Mouse (Mus musculus) C2C12 (cell line): ENCODE data around the gene Plagl1. TPM values are rescaled to one million over a fixed set of nuclear protein-coding genes. Genes with fewer than 3 reads are reported as not detected.

Experiments used
- H3K27me3 ChIP-seq: one replicate; pipeline ENCODE4 v1.6.1; 2011; ENCODE audit not compliant: control insufficient read depth, insufficient read depth, insufficient read length
- H3K36me3 ChIP-seq: one replicate; pipeline ENCODE4 v1.6.1; 2011; ENCODE audit not compliant: control insufficient read depth, insufficient read depth
- H3K4me3 ChIP-seq: one replicate; pipeline ENCODE4 v1.5.1; 2011; ENCODE audit warnings: mild to moderate bottlenecking, control low read depth; ENCODE audit not compliant: poor library complexity, insufficient read depth, severe bottlenecking
- H3K79me2 ChIP-seq: one replicate; pipeline ENCODE4 v1.6.1; 2011; ENCODE audit not compliant: control insufficient read depth, insufficient read depth
- H3K79me3 ChIP-seq: one replicate; pipeline ENCODE4 v1.6.1; 2011; ENCODE audit warnings: low read depth, control low read depth
- H3ac ChIP-seq: one replicate; pipeline ENCODE3; 2011; ENCODE audit warnings: low read depth; ENCODE audit not compliant: control insufficient read depth, insufficient read length
- CEBPB ChIP-seq: IDR thresholded peaks from one replicate; pipeline ENCODE4 v1.6.1; 2011; ENCODE audit warnings: low read depth, mild to moderate bottlenecking, control low read depth, moderate library complexity
- CTCF ChIP-seq: IDR thresholded peaks from one replicate; pipeline ENCODE4 v1.5.1; 2011; ENCODE audit not compliant: control insufficient read depth, insufficient read depth, insufficient read length
- FOSL1 ChIP-seq: IDR thresholded peaks from one replicate; pipeline ENCODE4 v1.8.0; 2011; ENCODE audit warnings: mild to moderate bottlenecking, low read length; ENCODE audit not compliant: poor library complexity, insufficient read depth, severe bottlenecking
- MAX ChIP-seq: IDR thresholded peaks from one replicate; pipeline ENCODE4 v1.6.1; 2011; ENCODE audit warnings: mild to moderate bottlenecking, control low read depth
- MYOD1 ChIP-seq: IDR thresholded peaks from one replicate; pipeline ENCODE4 v1.6.1; 2011; ENCODE audit warnings: low read depth; ENCODE audit not compliant: control insufficient read depth, insufficient read length
- MYOG ChIP-seq: IDR thresholded peaks from one replicate; pipeline ENCODE4 v1.6.1; 2011; ENCODE audit not compliant: control insufficient read depth, insufficient read length; ENCODE audit errors: extremely low read depth
- USF1 ChIP-seq: IDR thresholded peaks from one replicate; pipeline ENCODE4 v1.6.1; 2011; ENCODE audit warnings: low read depth, mild to moderate bottlenecking, control low read depth, moderate library complexity
- polyA plus RNA-seq: library from polyadenylated mRNA; unstranded; fragments of >200 nt; fragmentation: generic; extraction: Trizol; gene quantifications from one replicate; pipeline ENCODE4 v1.2.1, GENCODE M21; 2012; ENCODE audit warnings: missing spikeins

The Plagl1 gene
- polyA plus RNA-seq, 1 experiment, result 1.0 TPM

- Histone ChIP-seq H3K4me3 (no peak overlapping the region), H3K79me3 (no peaks in the 10 kb centered on the region), H3ac (no peak overlapping the region), H3K36me3 (no peaks in the 10 kb centered on the region), H3K27me3 (peaks cover 5% of the 10 kb centered on the region), H3K79me2 (no peaks in the 10 kb centered on the region)
- TF ChIP-seq FOSL1 (no peak), MYOD1 (no peak), USF1 (no peak), MYOG (no peak), CEBPB (no peak), MAX (no peak), CTCF (no peak)
Observed at GRCm38 (mm10) chr10:13168461-13168860, 108.2 kb downstream of the Plagl1 start.

GRCm38 (mm10) chr10:13170739-13171448 is 110.6 kb downstream of the Plagl1 start:
- Histone ChIP-seq H3K27me3 (peaks cover 5% of the 10 kb centered on the region), H3K4me3 (no peak overlapping the region), H3K36me3 (peaks cover 10% of the 10 kb centered on the region), H3ac (no peak overlapping the region), H3K79me3 (no peaks in the 10 kb centered on the region), H3K79me2 (no peaks in the 10 kb centered on the region)
- no peak for TF ChIP-seq CTCF
- TF ChIP-seq MAX, result no peak
- TF ChIP-seq MYOD1, result no peak
- no peak for TF ChIP-seq CEBPB
- TF ChIP-seq FOSL1, result no peak
- TF ChIP-seq MYOG, result no peak
- TF ChIP-seq USF1, result no peak

GRCm38 (mm10) chr10:13171461-13171860 is 111.2 kb downstream of the Plagl1 start:
- Histone ChIP-seq H3ac (no peak overlapping the region), H3K79me3 (no peaks in the 10 kb centered on the region), H3K36me3 (peaks cover 12% of the 10 kb centered on the region), H3K4me3 (no peak overlapping the region), H3K79me2 (no peaks in the 10 kb centered on the region), H3K27me3 (peaks cover 5% of the 10 kb centered on the region)
- TF ChIP-seq MYOG, result no peak
- no peak for TF ChIP-seq FOSL1
- no peak for TF ChIP-seq CEBPB
- TF ChIP-seq USF1, result no peak
- no peak for TF ChIP-seq MAX
- TF ChIP-seq MYOD1, result no peak
- no peak for TF ChIP-seq CTCF

DNA sequence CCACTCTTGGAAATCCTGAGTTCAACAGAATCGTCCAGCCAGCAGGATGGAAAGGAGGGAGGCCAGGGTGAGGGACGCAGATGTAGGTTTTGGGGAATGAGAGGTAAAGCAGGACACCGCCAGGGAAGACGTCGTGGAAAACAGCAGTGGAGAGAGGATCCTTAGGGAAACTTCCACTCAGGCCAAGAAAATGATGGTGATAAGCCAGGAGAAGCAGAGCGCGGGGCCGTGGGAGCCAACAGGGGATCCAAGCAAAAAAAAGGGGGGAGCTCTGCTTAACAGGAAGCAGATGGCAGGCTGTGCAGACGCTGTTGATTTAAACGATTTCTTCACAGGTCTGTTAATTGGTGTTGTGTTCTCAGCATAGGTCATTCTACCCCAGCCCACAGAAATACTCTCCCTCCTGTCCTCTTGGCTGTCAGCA is 112.5 kb downstream of the Plagl1 start:
- H3K4me3 ChIP-seq, result no peak overlapping the region

DNA sequence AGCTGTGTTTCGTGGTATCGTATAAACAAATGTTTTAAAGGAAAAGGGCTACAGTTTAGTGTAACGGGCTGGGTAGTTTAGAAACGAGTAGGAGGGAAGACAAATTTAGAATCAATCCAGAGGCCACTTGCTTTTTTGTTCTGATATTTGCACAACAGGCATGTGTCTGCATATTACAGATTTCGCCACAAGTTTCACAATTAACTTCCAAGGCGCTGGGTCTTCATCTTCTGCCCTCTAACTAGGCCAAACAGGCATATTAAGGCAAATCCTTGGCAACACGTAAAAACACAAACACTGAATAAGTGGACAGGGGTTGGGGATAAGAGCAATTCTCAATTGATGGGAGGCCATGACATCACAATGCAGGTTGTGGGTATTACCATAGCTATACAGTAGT is 115.6 kb downstream of the Plagl1 start:
- Histone ChIP-seq H3K79me3 (no peaks in the 10 kb centered on the region), H3K36me3 (peaks cover 51% of the 10 kb centered on the region)

More for the DNA sequence above, 112.5 kb downstream of the Plagl1 start:
- Histone ChIP-seq H3K27me3 (no peaks in the 10 kb centered on the region), H3K79me2 (no peaks in the 10 kb centered on the region), H3K36me3 (peaks cover 20% of the 10 kb centered on the region), H3ac (no peak overlapping the region), H3K79me3 (no peaks in the 10 kb centered on the region)
- TF ChIP-seq MYOD1 (no peak), CEBPB (no peak), MYOG (no peak), CTCF (no peak), FOSL1 (no peak), MAX (no peak), USF1 (no peak)

More for the DNA sequence above, 115.6 kb downstream of the Plagl1 start:
- Histone ChIP-seq H3ac (no peak overlapping the region), H3K4me3 (no peak overlapping the region), H3K27me3 (no peaks in the 10 kb centered on the region), H3K79me2 (no peaks in the 10 kb centered on the region)
- TF ChIP-seq MYOG, result no peak
- TF ChIP-seq CTCF, result no peak
- no peak for TF ChIP-seq FOSL1
- TF ChIP-seq MYOD1, result no peak
- TF ChIP-seq MAX, result no peak
- no peak for TF ChIP-seq USF1
- no peak for TF ChIP-seq CEBPB
